22 mouse cellular contexts compared by ENCODE assay signal in genomic region chr1:77879026-77879425, GRCm38 (mm10).
A peak's percentile ranks its signal among the peaks of the same experiment; 100 is the strongest.
DNase-seq lines count a peak whose midpoint lies in the region; ATAC-seq and TF ChIP-seq lines count a peak whose summit lies in the region.
"Had no signal": no experiment of that assay in that cellular context is flagged by ENCODE, and none has a peak within 500 bp of the region (broad histone marks: within the 10 kb centered on the region; RNA-seq: fewer than 3 reads in every experiment).

No protein-coding gene starts in this region.

- peak; percentile 3 to 26 for DNase-seq in adrenal gland, adult (ENCODE audit: inconsistent age in 2 of 2, low spot score in 1 of 2)
- DNase-seq in adrenal gland, adult 8-10 months, result no peak
- peak; percentile 67 for DNase-seq in 3T3-L1 (ENCODE audit: low read depth, low spot score)
- DNase-seq in brain, adult 2 months (ENCODE audit: low read depth, low spot score), result peak; percentile 14
- DNase-seq: adrenal gland, postnatal 14 days; cerebellum, adult 11 months; cerebellum, adult 18-20 months; cerebellum, adult 8-10 months; cerebellum, adult 9-11 months; cerebellum, postnatal 14 days; cerebellum, postnatal 36 days; embryo, embryonic 11 days had no signal

- no peak for ATAC-seq in intestine, postnatal 0 days
- ATAC-seq: activated CD4-positive, CD25-positive, alpha-beta regulatory T cell, adult 4 months; forebrain, embryonic 14.5 days; forebrain, embryonic 16.5 days; Patski had no signal

- no peak overlapping the region for H3K4me3 ChIP-seq in intestine, postnatal 0 days (ENCODE audit: low read depth, low read length)
- H3K4me3 ChIP-seq: embryonic facial prominence, embryonic 13.5 days; embryonic facial prominence, embryonic 15.5 days; erythroblast, embryonic 14.5 days; forebrain, embryonic 10.5 days; forebrain, embryonic 12.5 days had no signal

- H3K27ac ChIP-seq in intestine, postnatal 0 days (ENCODE audit: low read depth, low read length), result no peak overlapping the region
- H3K27ac ChIP-seq: embryonic facial prominence, embryonic 13.5 days; embryonic facial prominence, embryonic 15.5 days; forebrain, embryonic 10.5 days; forebrain, embryonic 12.5 days had no signal

- TF ChIP-seq CTCF in intestine, postnatal 0 days (IDR thresholded peaks at IDR 0.05; ENCODE audit: low read depth), result no peak

- H3K36me3 ChIP-seq in intestine, postnatal 0 days (ENCODE audit: control insufficient read depth, insufficient read depth), result no peaks in the 10 kb centered on the region
- H3K36me3 ChIP-seq: embryonic facial prominence, embryonic 13.5 days; embryonic facial prominence, embryonic 15.5 days; forebrain, embryonic 10.5 days; forebrain, embryonic 12.5 days had no signal

- H3K9ac ChIP-seq in intestine, postnatal 0 days (ENCODE audit: low read depth, low read length), result no peak overlapping the region
- H3K9ac ChIP-seq: embryonic facial prominence, embryonic 13.5 days; embryonic facial prominence, embryonic 15.5 days; forebrain, embryonic 12.5 days had no signal

- H3K27me3 ChIP-seq in intestine, postnatal 0 days (replicated peaks; ENCODE audit: control insufficient read depth, insufficient read depth, low read length), result no peaks in the 10 kb centered on the region
- H3K27me3 ChIP-seq: embryonic facial prominence, embryonic 13.5 days; embryonic facial prominence, embryonic 15.5 days; forebrain, embryonic 12.5 days; Patski had no signal

- H3K4me1 ChIP-seq in intestine, postnatal 0 days (replicated peaks; ENCODE audit: control insufficient read depth, insufficient read depth, low read length), result no peaks in the 10 kb centered on the region
- H3K4me1 ChIP-seq: embryonic facial prominence, embryonic 13.5 days; embryonic facial prominence, embryonic 15.5 days; forebrain, embryonic 10.5 days; forebrain, embryonic 12.5 days had no signal

- no peak overlapping the region for H3K4me2 ChIP-seq in intestine, postnatal 0 days (replicated peaks; ENCODE audit: low read depth)
- H3K4me2 ChIP-seq: embryonic facial prominence, embryonic 13.5 days; embryonic facial prominence, embryonic 15.5 days; forebrain, embryonic 12.5 days had no signal

- H3K9me3 ChIP-seq in intestine, postnatal 0 days (ENCODE audit: control insufficient read depth), result no peaks in the 10 kb centered on the region
- H3K9me3 ChIP-seq: embryonic facial prominence, embryonic 13.5 days; embryonic facial prominence, embryonic 15.5 days; forebrain, embryonic 10.5 days; forebrain, embryonic 12.5 days had no signal
